Mouse (Mus musculus) liver, embryonic 12.5 days (tissue): Measurements from ENCODE around the gene Prkcb. TPM values are rescaled to one million over a fixed set of nuclear protein-coding genes. Genes with fewer than 3 reads are reported as not detected.

Experiments used
- ATAC-seq: fragments of 200-750 bp; cut with Nextera tagmentation; 2 replicates; pipeline ENCODE4 v1.8.0; 2017; ENCODE audit warnings: moderate number of reproducible peaks, mild to moderate bottlenecking, moderate library complexity
- H3K27ac ChIP-seq: fragments of 300-500 bp; sonication (generic); 2 replicates; pipeline ENCODE4 v1.5.1; 2016; ENCODE audit warnings: mild to moderate bottlenecking
- H3K27me3 ChIP-seq: fragments of 300-500 bp; sonication (generic); replicated peaks from 2 replicates; pipeline ENCODE4 v1.6.1; 2016; ENCODE audit warnings: mild to moderate bottlenecking, moderate library complexity
- H3K36me3 ChIP-seq: fragments of 300-500 bp; sonication (generic); 2 replicates; pipeline ENCODE4 v1.6.1; 2016; ENCODE audit warnings: mild to moderate bottlenecking, moderate library complexity
- H3K4me1 ChIP-seq: fragments of 300-500 bp; sonication (generic); 2 replicates; pipeline ENCODE4 v1.6.1; 2016
- H3K4me2 ChIP-seq: fragments of 300-500 bp; sonication (generic); 2 replicates; pipeline ENCODE4 v1.6.1; 2016; ENCODE audit warnings: mild to moderate bottlenecking, moderate library complexity
- H3K4me3 ChIP-seq: fragments of 300-500 bp; sonication (generic); 2 replicates; pipeline ENCODE4 v1.5.1; 2016; ENCODE audit warnings: mild to moderate bottlenecking, moderate library complexity
- H3K9ac ChIP-seq: fragments of 300-500 bp; sonication (generic); 2 replicates; pipeline ENCODE4 v1.6.1; 2016; ENCODE audit warnings: mild to moderate bottlenecking, moderate library complexity
- H3K9me3 ChIP-seq: fragments of 300-500 bp; sonication (generic); replicated peaks from 2 replicates; pipeline ENCODE4 v1.6.1; 2016; ENCODE audit warnings: mild to moderate bottlenecking, moderate library complexity
- WGBS: fragments of 180-500 bp; shearing (Covaris S2); methylation state at CpG from one replicate; pipeline ENCODE4 v1.1.7; 2016; ENCODE audit not compliant: insufficient replicate concordance; 5-methylcytosine and 5-hydroxymethylcytosine counted together
- polyA plus RNA-seq: library from polyadenylated mRNA; unstranded; fragments of >200 nt; fragmentation: Nextera tagmentation; extraction: Ambion mirVana; gene quantifications from 2 replicates; pipeline ENCODE4 v1.2.1, GENCODE M21; 2016

Prkcb gene
- polyA plus RNA-seq, 1 experiment from 2014 or later = 2.3 TPM

DNA sequence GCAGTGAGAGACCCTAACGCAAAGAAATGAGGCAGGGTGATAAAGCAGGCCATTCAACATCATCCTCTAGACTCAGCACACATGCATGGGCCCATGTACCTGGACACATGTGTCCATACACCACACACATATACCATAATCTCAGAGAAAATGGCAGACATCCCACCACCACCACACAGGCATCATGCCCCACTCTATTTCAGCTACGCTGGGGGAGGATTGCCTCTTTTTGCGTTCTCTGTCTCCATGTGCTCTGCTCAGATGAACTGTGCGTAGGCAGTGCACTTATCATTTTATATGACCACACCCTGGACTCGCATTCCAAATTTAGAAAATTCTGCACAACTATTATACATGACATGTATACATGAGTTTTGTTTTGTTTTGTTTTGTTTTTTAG is 286.5 kb downstream of the Prkcb start:
- no peak overlapping the region for H3K4me3 ChIP-seq
- H3K27me3 ChIP-seq = no peaks in the 10 kb centered on the region
- 60% methylated on average over 5 of the region's 5 CpGs for WGBS
- H3K4me1 ChIP-seq = no peaks in the 10 kb centered on the region
- H3K4me2 ChIP-seq = no peak overlapping the region
- H3K9ac ChIP-seq = no peak overlapping the region
- H3K36me3 ChIP-seq = no peaks in the 10 kb centered on the region
- H3K27ac ChIP-seq = no peak overlapping the region
- ATAC-seq = no peak
- no peaks in the 10 kb centered on the region for H3K9me3 ChIP-seq

DNA sequence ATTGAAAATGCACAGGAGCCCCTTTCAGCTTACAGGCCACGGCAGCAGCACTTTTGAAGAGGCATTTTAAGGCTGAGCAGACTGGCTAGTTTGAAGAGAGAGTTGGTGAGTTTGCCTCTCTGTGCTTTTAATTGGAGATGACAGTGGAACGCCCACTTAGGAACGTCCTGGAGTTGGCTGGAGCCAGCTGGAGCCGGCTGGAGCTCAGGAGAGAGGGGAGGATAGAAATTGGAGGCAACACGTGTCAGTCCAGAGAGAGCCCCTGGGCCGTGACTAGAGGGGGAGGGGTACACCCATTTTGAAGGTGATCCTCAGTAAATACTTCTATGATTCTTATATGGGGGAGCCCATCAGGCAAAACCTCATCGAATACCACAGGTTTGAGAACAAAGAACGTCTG is 287.0 kb downstream of the Prkcb start:
- Histone ChIP-seq H3K4me2 (no peak overlapping the region), H3K36me3 (no peaks in the 10 kb centered on the region), H3K4me3 (no peak overlapping the region), H3K9ac (no peak overlapping the region), H3K27me3 (no peaks in the 10 kb centered on the region), H3K27ac (no peak overlapping the region), H3K4me1 (no peaks in the 10 kb centered on the region), H3K9me3 (no peaks in the 10 kb centered on the region)
- no peak for ATAC-seq
- WGBS = 41% methylated on average over 8 of the region's 8 CpGs

DNA sequence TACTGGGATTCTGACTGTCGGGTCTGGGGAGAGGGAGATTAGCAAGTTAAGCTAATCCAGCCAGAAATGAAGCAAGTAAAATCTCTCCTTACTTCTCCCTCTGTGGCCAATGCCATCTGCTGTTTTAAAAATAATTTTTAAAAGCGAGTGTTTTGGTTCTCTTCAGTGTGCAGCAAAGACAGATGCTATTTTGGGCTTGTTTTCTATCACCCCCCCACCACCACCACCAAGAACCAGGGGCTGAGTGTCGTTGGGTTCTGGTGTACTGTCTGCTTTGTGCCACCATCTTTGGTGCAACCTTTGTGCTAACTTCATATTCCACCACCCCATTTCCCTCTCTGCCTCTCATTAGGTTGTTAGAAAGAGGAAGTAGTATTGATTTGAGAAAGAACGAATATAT is 289.0 kb downstream of the Prkcb start:
- H3K27ac ChIP-seq = no peak overlapping the region
- WGBS = 62% methylated on average over 4 of the region's 4 CpGs
- H3K9ac ChIP-seq = no peak overlapping the region
- ATAC-seq = no peak
- H3K9me3 ChIP-seq = no peaks in the 10 kb centered on the region
- no peaks in the 10 kb centered on the region for H3K36me3 ChIP-seq
- no peaks in the 10 kb centered on the region for H3K27me3 ChIP-seq
- no peak overlapping the region for H3K4me2 ChIP-seq
- no peaks in the 10 kb centered on the region for H3K4me1 ChIP-seq
- H3K4me3 ChIP-seq = no peak overlapping the region

DNA sequence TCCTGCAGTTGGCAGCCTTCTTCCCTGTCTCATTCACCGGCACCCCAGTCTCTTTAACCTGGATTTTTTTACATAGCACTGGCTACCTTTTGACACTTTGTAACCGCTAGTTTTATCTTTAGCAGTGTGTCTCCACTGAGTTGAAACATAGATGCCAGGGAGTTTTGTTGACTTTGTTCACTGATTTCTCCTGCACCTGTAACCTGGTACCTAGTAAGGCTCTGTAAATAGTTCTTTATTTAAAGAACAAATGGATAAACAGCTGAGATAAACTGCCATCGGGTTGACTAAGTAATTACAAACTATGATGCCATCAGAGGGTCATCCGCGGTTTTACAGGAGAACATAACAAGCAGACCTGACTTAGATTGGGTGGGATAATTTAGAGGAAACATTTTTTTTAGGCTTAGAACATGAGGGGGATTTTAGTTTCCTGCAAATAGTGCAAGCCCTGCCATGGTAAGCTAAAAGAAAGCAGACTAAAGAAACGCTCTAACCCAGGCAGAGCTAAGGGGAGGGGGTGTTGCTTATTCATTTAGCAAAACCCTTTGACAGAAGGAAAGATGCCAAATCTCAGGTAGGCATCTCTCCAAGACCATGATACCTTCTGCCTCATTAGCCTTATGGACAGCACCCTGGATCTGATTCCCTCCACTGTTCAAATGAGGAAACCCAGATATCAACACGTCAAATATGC is 291.1 kb downstream of the Prkcb start:
- no peaks in the 10 kb centered on the region for H3K9me3 ChIP-seq
- no peak overlapping the region for H3K27ac ChIP-seq
- no peaks in the 10 kb centered on the region for H3K4me1 ChIP-seq
- H3K9ac ChIP-seq = no peak overlapping the region
- no peak overlapping the region for H3K4me3 ChIP-seq
- H3K27me3 ChIP-seq = no peaks in the 10 kb centered on the region
- WGBS = 69% methylated on average over 7 of the region's 7 CpGs
- H3K4me2 ChIP-seq = no peak overlapping the region
- H3K36me3 ChIP-seq = no peaks in the 10 kb centered on the region
- ATAC-seq = no peak

DNA sequence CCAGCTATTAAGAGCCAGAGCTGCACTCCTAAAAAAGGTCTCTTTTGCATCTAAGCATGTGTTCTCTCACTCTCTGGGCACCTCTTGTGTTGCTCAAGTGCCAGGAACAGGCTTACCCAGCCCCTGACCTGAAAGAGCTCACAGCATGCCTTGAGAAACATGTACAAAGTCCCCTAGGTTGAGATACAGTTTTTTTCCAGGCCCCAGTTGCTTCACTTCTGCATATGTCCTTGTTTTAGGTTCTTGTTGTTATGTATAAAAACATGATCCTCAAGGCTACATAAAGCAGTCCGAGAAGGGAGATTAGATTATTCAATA is 291.6 kb downstream of the Prkcb start:
- H3K4me3 ChIP-seq = no peak overlapping the region
- H3K9me3 ChIP-seq = no peaks in the 10 kb centered on the region
- no peaks in the 10 kb centered on the region for H3K4me1 ChIP-seq
- H3K27ac ChIP-seq = no peak overlapping the region
- H3K4me2 ChIP-seq = no peak overlapping the region
- H3K27me3 ChIP-seq = no peaks in the 10 kb centered on the region
- H3K36me3 ChIP-seq = no peaks in the 10 kb centered on the region
- no peak overlapping the region for H3K9ac ChIP-seq
- 56% methylated on average over 1 of the region's 1 CpGs for WGBS
- no peak for ATAC-seq

DNA sequence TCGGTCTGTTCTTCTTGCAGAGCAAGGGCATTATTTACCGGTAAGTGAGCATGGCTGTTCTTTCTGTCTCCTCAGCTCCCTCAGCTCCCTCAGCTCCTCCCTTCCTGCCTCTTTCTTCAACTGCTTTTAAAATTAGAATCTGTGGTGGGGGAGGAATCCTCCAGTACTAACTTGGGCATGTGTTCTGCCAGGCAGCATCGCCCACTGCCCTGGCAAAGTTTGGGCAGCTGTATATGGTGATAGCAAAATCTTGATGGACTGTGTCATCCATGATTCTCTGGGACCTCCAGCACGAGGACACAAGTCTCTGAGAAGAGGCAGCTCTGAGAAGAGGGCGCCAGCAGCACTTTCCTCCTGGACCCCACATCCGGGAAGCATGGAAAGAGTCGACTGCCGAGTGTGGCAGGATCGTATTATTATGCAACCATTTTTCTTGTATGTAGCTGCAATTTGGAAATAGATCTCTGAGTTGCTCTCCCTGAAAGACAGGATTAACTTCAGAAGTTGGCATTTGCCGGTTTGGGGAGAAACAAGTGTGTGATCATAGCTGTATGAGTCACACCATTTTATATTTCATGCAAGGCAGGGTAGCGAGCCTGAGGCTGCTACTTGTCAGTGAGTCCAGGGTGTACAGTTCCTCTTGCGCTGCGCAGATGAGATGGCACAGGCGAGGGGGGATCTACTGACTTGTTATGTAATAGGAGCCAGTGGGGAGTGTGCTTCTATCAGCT is 296.0 kb downstream of the Prkcb start:
- no peaks in the 10 kb centered on the region for H3K9me3 ChIP-seq
- H3K27me3 ChIP-seq = no peaks in the 10 kb centered on the region
- no peak overlapping the region for H3K9ac ChIP-seq
- H3K4me1 ChIP-seq = no peaks in the 10 kb centered on the region
- ATAC-seq = no peak
- H3K4me3 ChIP-seq = no peak overlapping the region
- H3K4me2 ChIP-seq = no peak overlapping the region
- no peak overlapping the region for H3K27ac ChIP-seq
- no peaks in the 10 kb centered on the region for H3K36me3 ChIP-seq
- 68% methylated on average over 14 of the region's 14 CpGs for WGBS

DNA sequence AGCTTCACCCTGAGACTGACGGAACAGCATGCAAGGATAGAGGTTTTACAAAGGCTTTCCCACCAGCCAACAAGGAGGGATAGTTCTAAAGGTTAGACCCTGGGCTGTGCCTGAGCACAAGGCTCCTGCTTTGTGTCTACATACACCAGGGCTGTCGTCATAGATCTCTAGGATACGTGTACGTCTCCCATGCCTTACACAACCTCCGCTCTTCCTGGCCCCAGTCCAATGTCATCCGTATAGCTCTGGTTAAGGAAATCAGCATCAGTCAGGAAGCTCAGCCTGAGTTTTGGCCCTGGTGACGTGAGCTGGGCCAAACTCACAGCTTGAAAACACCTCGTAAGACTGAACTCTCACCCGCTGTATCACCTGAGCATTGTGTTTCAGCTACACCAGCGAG is 307.3 kb downstream of the Prkcb start:
- H3K27ac ChIP-seq = no peak overlapping the region
- WGBS = 66% methylated on average over 10 of the region's 10 CpGs
- ATAC-seq = no peak
- H3K4me3 ChIP-seq = no peak overlapping the region
- no peaks in the 10 kb centered on the region for H3K36me3 ChIP-seq
- no peaks in the 10 kb centered on the region for H3K4me1 ChIP-seq
- H3K4me2 ChIP-seq = no peak overlapping the region
- H3K9me3 ChIP-seq = no peaks in the 10 kb centered on the region
- H3K9ac ChIP-seq = no peak overlapping the region
- no peaks in the 10 kb centered on the region for H3K27me3 ChIP-seq

DNA sequence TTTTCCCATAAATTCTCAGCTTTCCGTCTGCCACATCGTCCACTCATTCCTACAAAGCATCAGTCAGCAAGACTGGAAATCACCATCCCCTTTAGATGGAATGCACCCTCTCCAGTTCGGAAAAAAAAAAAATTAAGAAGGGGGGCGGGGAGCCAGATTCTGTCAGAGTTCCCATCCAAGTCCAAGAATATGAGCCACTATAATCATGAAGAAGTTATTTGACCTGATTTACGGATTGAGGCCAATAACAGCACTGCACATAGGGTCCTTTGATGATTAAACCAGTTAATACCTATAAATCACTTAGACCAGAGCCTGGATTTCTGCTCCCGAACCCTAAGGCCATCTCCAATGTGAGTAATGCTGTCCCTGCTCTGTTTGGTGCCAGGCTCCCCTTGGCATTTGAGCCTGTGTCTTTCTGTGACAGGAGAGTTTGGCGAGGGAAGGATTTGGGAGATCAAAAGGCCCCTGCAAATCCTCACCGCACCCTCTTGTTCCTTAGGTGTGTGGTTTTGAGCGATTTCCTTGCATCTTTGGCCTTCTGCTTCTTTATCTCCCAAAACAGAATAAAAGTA is 308.1 kb downstream of the Prkcb start:
- Histone ChIP-seq H3K9ac (no peak overlapping the region), H3K27me3 (no peaks in the 10 kb centered on the region), H3K36me3 (no peaks in the 10 kb centered on the region), H3K4me2 (no peak overlapping the region), H3K4me3 (no peak overlapping the region), H3K9me3 (no peaks in the 10 kb centered on the region), H3K4me1 (no peaks in the 10 kb centered on the region), H3K27ac (no peak overlapping the region)
- no peak for ATAC-seq
- 69% methylated on average over 9 of the region's 9 CpGs for WGBS

DNA sequence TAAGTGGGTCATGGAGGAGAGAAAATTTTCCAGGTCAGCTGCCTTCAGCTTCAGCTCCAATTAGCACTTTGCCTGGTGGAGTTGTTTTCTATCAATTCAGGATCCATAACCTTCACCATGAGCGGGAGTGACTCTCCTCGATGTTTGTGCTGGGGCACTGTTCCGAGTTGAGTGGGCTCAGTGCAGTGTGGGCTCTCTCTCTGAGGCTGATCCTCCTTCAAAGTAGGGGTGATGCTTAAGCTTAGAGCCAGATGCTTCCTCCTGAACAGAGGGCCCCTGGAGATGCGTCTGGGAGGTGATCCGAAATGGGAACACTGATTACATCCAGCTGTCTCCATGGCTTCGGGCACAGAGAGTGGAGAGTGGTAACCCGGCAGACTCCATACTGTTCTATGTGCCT is 308.8 kb downstream of the Prkcb start:
- Histone ChIP-seq H3K27me3 (no peaks in the 10 kb centered on the region), H3K4me2 (no peak overlapping the region)
- WGBS = 76% methylated on average over 7 of the region's 7 CpGs

DNA sequence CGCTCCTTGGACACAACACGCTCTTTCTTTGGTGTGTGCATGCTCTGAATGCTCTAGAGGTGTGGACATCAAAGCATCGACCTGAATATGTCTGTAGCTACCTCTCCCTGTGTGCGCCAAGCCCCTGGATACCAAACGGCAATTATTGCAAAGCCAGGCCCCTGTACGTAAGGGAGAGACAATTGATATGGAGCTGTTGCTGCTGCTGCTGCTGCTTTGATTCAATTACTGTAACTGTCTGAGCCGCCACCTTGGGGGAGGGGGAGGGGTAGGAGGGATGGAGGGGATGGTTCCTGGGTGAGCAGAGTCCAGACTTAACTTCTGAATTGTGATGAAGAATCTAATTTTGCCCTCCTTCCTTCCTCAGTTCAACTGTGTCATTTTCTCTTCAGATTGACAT is 312.3 kb downstream of the Prkcb start:
- H3K4me2 ChIP-seq = no peak overlapping the region
- no peak overlapping the region for H3K9ac ChIP-seq
- H3K27ac ChIP-seq = no peak overlapping the region
- H3K4me3 ChIP-seq = no peak overlapping the region
- H3K4me1 ChIP-seq = no peaks in the 10 kb centered on the region
- no peak for ATAC-seq
- no peaks in the 10 kb centered on the region for H3K36me3 ChIP-seq
- no peaks in the 10 kb centered on the region for H3K27me3 ChIP-seq
- no peaks in the 10 kb centered on the region for H3K9me3 ChIP-seq
- 63% methylated on average over 7 of the region's 7 CpGs for WGBS

More for the DNA sequence above, 308.8 kb downstream of the Prkcb start:
- no peaks in the 10 kb centered on the region for H3K36me3 ChIP-seq
- no peaks in the 10 kb centered on the region for H3K9me3 ChIP-seq
- no peak for ATAC-seq
- H3K4me1 ChIP-seq = no peaks in the 10 kb centered on the region
- H3K4me3 ChIP-seq = no peak overlapping the region
- no peak overlapping the region for H3K9ac ChIP-seq
- no peak overlapping the region for H3K27ac ChIP-seq

DNA sequence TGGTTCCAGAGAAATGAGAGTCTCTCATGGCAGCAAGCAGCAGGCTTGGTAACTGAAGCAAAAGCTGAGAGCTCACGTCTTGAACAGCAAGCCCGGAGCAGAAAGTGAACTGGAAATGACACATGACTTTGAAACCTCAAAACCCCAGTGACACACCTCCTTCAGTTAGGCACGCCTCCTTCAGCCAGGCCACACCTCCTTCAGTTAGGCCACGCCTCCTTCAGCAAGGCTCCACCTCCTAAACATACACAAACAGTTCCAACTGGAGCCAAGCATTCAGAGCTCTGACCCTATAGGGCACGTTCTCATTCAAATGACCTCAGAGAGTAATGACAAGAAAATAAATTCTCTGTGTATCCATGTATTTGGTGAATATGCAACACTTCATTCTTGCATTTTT is 316.5 kb downstream of the Prkcb start:
- no peak for ATAC-seq
- Histone ChIP-seq H3K4me3 (no peak overlapping the region), H3K9ac (no peak overlapping the region), H3K4me2 (no peak overlapping the region), H3K27me3 (no peaks in the 10 kb centered on the region), H3K9me3 (no peaks in the 10 kb centered on the region), H3K36me3 (no peaks in the 10 kb centered on the region), H3K4me1 (no peaks in the 10 kb centered on the region), H3K27ac (no peak overlapping the region)
- WGBS = 58% methylated on average over 5 of the region's 5 CpGs

DNA sequence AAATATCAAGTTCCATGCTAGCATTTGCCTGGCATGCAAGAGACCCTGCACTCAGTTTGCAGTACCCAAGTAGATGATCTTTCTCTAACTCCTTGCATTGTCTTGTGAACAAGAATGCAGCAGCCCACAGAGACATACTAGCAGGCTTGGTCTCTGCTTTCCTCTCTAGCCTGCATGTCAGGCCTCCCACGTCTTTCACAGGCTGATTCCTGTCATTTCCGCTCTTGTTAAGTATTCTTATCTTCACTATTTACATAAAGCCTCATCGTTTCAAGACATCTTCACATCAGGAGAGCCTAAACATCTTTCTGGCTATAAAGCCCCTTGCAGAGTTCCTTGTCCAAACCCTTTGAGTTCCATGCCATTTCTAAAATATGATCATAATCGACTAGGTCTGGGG is 320.9 kb downstream of the Prkcb start:
- ATAC-seq = no peak
- no peak overlapping the region for H3K27ac ChIP-seq
- no peak overlapping the region for H3K4me3 ChIP-seq
- H3K36me3 ChIP-seq = no peaks in the 10 kb centered on the region
- H3K27me3 ChIP-seq = no peaks in the 10 kb centered on the region
- WGBS = 47% methylated on average over 4 of the region's 4 CpGs
- no peak overlapping the region for H3K4me2 ChIP-seq
- no peaks in the 10 kb centered on the region for H3K4me1 ChIP-seq
- no peak overlapping the region for H3K9ac ChIP-seq
- H3K9me3 ChIP-seq = no peaks in the 10 kb centered on the region
